9 mouse cellular contexts compared by ENCODE assay signal in genomic region chr14:79912610-79913009, GRCm38 (mm10).
DNase-seq lines count a peak whose midpoint lies in the region; ATAC-seq and TF ChIP-seq lines count a peak whose summit lies in the region.
"Had no signal": no experiment of that assay in that cellular context is flagged by ENCODE, and none has a peak within 500 bp of the region (broad histone marks: within the 10 kb centered on the region; RNA-seq: fewer than 3 reads in every experiment).

No protein-coding gene starts in this region.

- ATAC-seq in intestine, postnatal 0 days: no peak
- no peak for ATAC-seq in intestine, embryonic 15.5 days
- no peak for ATAC-seq in erythroid progenitor cell, adult 5-6 weeks (replicated peaks; ENCODE audit: low FRiP score, poor library complexity, severe bottlenecking)

- no peak overlapping the region for H3K27ac ChIP-seq in intestine, postnatal 0 days (ENCODE audit: low read depth, low read length)
- H3K27ac ChIP-seq in intestine, embryonic 15.5 days: no peak overlapping the region
- no peak overlapping the region for H3K27ac ChIP-seq in cerebellum, adult 2 months (ENCODE audit: insufficient read depth, low read length)
- H3K27ac ChIP-seq: limb, embryonic 13.5 days had no signal

- H3K4me1 ChIP-seq in intestine, postnatal 0 days (replicated peaks; ENCODE audit: control insufficient read depth, insufficient read depth, low read length): no peaks in the 10 kb centered on the region
- H3K4me1 ChIP-seq in intestine, embryonic 15.5 days (replicated peaks): no peaks in the 10 kb centered on the region
- no peaks in the 10 kb centered on the region for H3K4me1 ChIP-seq in cerebellum, adult 2 months (ENCODE audit: control insufficient read depth, insufficient read depth, low read length)
- H3K4me1 ChIP-seq: limb, embryonic 13.5 days had no signal

- no peaks in the 10 kb centered on the region for H3K27me3 ChIP-seq in intestine, postnatal 0 days (replicated peaks; ENCODE audit: control insufficient read depth, insufficient read depth, low read length)
- H3K27me3 ChIP-seq in intestine, embryonic 15.5 days (replicated peaks): no peaks in the 10 kb centered on the region
- peaks cover 1% of the 10 kb centered on the region; the same call in 1 of the 2 replicates for H3K27me3 ChIP-seq in cerebellum, adult 2 months (ENCODE audit: control insufficient read depth, insufficient read depth, low read length)

- no peak overlapping the region for H3K4me2 ChIP-seq in intestine, postnatal 0 days (replicated peaks; ENCODE audit: low read depth)
- no peak overlapping the region for H3K4me2 ChIP-seq in intestine, embryonic 15.5 days (replicated peaks)
- H3K4me2 ChIP-seq: limb, embryonic 13.5 days had no signal

- 52% methylated on average over 4 of the region's 4 CpGs for WGBS in intestine, postnatal 0 days
- 57% methylated on average over 4 of the region's 4 CpGs for WGBS in intestine, embryonic 15.5 days
- WGBS in cerebellum, adult 2 months: 48% methylated on average over 4 of the region's 4 CpGs

- TF ChIP-seq CTCF in intestine, postnatal 0 days (IDR thresholded peaks at IDR 0.05; ENCODE audit: low read depth): peak; percentile 74
- peak; percentile 50; the same call in 1 of the 2 replicates for TF ChIP-seq CTCF in cerebellum, adult 2 months (IDR thresholded peaks at IDR 0.05; ENCODE audit: borderline replicate concordance, insufficient read depth, low read depth, low read length)

- H3K9ac ChIP-seq in intestine, postnatal 0 days (ENCODE audit: low read depth, low read length): no peak overlapping the region
- H3K9ac ChIP-seq in intestine, embryonic 15.5 days: no peak overlapping the region
- H3K9ac ChIP-seq: limb, embryonic 13.5 days had no signal

- DNase-seq in MEL-GATA-1-ER (ENCODE audit: extremely low read depth, low read depth): peak; percentile 3
- peak; percentile 11 to 29 for DNase-seq in cerebellum, adult 2 months
- DNase-seq in frontal cortex, postnatal 36 days (ENCODE audit: low spot score in 2 of 2): peak; percentile 53 to 67
- DNase-seq in left cerebral cortex, adult 8-10 months (ENCODE audit: low spot score in 2 of 2): peak; percentile 21 to 51
- DNase-seq in retina, postnatal 1 day: peak; percentile 78

- H3K36me3 ChIP-seq in intestine, postnatal 0 days (ENCODE audit: control insufficient read depth, insufficient read depth): no peaks in the 10 kb centered on the region
- H3K36me3 ChIP-seq in intestine, embryonic 15.5 days: no peaks in the 10 kb centered on the region
- H3K36me3 ChIP-seq: limb, embryonic 13.5 days had no signal

- no peaks in the 10 kb centered on the region for H3K9me3 ChIP-seq in intestine, postnatal 0 days (ENCODE audit: control insufficient read depth)
- no peaks in the 10 kb centered on the region for H3K9me3 ChIP-seq in intestine, embryonic 15.5 days
- H3K9me3 ChIP-seq: limb, embryonic 13.5 days had no signal

- no peak overlapping the region for H3K4me3 ChIP-seq in intestine, postnatal 0 days (ENCODE audit: low read depth, low read length)
- no peak overlapping the region for H3K4me3 ChIP-seq in intestine, embryonic 15.5 days (replicated peaks)
- H3K4me3 ChIP-seq in cerebellum, adult 2 months (replicated peaks; ENCODE audit: insufficient read depth, low read depth, low read length): no peak overlapping the region
- H3K4me3 ChIP-seq: limb, embryonic 13.5 days had no signal

- TF ChIP-seq POLR2A in cerebellum, adult 2 months (IDR thresholded peaks at IDR 0.05; ENCODE audit: borderline replicate concordance, insufficient read depth, low read length): no peak

Comparison
In these comparisons a context has a peak if more than half of its experiments do, and no peak if none do; other contexts are left out.
1. DNase-seq: peak in every context shown above with its lines; median percentile 78 in retina, postnatal 1 day; 60 in frontal cortex, postnatal 36 days; 36 in left cerebral cortex, adult 8-10 months; 20 in cerebellum, adult 2 months; 3 in MEL-GATA-1-ER.